Mouse (Mus musculus) inflammation-experienced regulatory T-cells (primary cell): ENCODE results near the gene Insig1. TPM values are rescaled to one million over a fixed set of nuclear protein-coding genes. Genes with fewer than 3 reads are reported as not detected.

Source experiments
- polyA plus RNA-seq, 2 experiments: library from polyadenylated mRNA; unstranded; fragments of 100-300 nt; shearing (Covaris generic); gene quantifications; one replicate each; pipeline ENCODE4 v1.2.1; 2017

Insig1 gene
- 10 to 100 TPM; 21.8 to 24.8 TPM for polyA plus RNA-seq

DNA sequence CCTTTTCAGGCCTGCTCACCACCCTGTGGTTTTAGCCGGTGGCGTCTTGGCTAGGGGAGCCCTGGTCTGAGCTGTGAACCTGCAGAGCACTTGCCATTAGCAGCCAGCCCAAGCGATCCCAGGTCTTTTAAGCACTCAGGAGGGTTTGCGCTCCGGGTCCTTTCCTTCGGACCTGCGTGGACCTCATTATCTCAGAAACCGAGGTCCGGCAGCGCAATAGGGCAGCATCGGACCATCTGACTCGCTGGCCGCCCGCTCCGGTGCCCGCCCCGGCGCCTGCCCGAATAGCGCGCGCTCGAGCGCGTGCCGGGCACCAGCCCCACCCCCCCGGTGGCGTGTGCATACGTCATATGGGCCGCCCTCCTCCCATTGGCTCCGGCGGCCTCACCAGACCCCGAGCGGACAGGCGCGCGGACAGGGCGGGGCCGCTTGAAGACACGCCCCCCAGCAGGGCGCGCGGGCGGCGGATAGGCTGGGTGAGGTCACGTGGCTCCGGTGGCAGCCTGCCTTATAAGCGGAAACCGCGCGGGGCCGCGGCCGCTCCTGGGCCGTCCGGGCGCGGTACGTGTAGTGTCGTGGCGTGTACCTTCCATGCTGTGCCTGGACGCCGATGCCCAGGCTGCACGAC is at the start of gene Insig1:
Insig1 (plus strand) TSS at position 536 of the 628 bp plus-strand sequence.

Other genes with a start within 250 kb of the Insig1 start
- under 1 TPM; 0.10 to 0.65 TPM for gene Htr5a, start 229.2 kb upstream of the Insig1 start, polyA plus RNA-seq
- gene En2, start 94.3 kb downstream of the Insig1 start, polyA plus RNA-seq = under 1 TPM in 1 of 2 experiments, not detected in 1; 0.18 TPM
- under 1 TPM in 1 of 2 experiments, not detected in 1; 0.55 TPM for gene Cnpy1, start 174.4 kb downstream of the Insig1 start, polyA plus RNA-seq
- 10 to 100 TPM; 31.2 to 33.0 TPM for gene Rbm33, start 245.8 kb downstream of the Insig1 start, polyA plus RNA-seq